Mouse (Mus musculus) gastrocnemius, postnatal 10 days (tissue): ENCODE measurements at regions not wholly inside any gene's neighbourhood (a gene's known extent, or its start where the extent isn't known, plus 50 kb on each side); places are given as distances from the start of the nearest gene placed in this dataset.

Experiments used
- DNase-seq: peaks from one replicate; pipeline ENCODE4 v3.0.0; 2021; ENCODE audit warnings: mixed read lengths

DNA sequence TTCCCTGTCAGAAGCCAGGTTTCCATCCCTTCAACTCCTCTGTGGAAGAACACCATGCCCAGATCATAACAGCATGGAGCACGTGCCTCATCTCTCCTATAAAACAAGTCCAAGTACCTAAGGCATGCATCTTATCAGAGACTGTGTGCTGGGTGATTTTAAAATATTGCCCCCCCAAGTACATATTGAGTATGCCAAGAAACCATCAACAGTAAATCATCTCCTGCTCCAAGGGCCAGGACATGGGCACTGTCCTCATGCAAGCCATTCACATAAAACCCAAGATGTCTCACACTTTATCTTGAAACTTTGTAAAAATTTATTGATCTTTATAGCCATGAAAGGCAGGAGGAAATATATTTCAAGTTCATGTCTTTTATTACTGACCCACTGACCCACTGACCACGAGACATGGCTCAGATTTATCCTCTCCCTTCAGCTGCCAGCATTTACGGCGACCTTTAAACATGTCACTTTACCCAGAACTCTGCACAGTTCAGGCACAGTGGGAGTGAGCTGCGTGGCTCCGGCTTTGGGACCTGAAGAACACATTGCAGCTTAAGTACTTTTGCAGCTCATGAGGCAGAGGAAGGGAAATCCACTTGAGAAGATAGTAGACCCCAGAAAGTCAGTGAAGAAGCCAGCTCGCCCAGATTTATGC is 99.7 kb upstream of the Spdye4c start:
- no peak for DNase-seq

DNA sequence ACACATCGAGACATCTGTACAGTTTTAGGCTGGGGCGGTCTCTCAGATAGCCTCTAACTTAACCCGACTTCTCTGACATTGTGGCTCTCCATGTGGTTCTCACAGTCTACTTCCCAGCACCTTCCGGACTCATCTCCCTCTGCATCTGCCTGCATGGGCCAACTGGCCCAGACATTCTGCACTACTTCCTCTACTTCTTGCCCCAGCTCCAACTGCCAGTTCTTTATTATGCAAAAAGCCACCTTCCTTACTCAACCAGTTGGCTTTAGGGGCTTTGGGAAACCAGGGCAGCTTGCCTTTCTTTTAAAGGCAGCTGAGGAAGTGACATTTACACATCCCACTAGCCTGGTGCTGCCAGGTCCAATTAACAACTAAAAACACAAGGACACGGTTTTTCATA is 97.1 kb upstream of the Spdye4c start:
- no peak for DNase-seq

DNA sequence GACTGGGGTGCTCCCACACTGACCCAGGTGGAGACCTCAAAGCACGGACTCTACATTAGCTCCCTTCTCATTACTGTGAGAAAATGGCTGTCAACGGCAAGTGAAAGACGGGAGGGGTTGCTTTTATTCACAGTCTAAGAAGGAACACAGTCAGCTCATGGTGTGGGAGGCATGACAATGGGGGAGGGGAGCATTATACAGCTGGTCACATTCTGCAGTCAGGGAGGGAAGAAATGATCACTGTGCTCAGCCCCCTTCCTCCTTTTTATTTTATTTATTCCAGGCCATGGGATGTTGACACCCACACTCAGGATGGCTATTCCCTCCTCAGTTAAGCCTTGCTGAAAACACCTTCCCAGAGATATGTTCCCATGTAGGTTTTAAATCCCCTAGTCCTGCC is 93.1 kb upstream of the Spdye4c start:
- no peak for DNase-seq

DNA sequence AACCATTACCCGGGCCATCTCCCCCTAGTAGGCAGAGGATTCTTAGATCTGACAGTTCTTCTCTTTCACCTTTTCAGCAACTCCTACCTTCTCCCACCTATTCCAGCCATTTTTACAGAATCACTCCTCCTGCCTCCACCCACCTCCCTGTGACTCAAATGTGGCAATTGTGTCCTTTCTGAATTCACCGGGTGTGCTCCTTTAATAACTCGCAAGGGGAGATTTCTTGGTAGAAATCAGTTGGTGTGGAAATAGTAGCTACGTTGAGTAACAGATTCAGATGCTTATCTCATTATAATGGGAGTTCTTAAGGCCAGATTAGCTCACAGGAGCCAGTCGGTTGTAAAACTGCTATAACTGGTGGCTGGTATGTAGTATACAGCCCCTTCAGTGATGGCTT is 92.4 kb upstream of the Spdye4c start:
- no peak for DNase-seq

GRCm38 (mm10) chr2:128499575-128500184 is 91.3 kb upstream of the Spdye4c start:
- no peak for DNase-seq

GRCm38 (mm10) chr2:128502676-128503075 is 88.3 kb upstream of the Spdye4c start:
- no peak for DNase-seq

- no peak for DNase-seq
Measured at GRCm38 (mm10) chr2:128503136-128503935, 87.7 kb upstream of the Spdye4c start.

GRCm38 (mm10) chr2:128507591-128508243 is 83.3 kb upstream of the Spdye4c start:
- DNase-seq = no peak

DNA sequence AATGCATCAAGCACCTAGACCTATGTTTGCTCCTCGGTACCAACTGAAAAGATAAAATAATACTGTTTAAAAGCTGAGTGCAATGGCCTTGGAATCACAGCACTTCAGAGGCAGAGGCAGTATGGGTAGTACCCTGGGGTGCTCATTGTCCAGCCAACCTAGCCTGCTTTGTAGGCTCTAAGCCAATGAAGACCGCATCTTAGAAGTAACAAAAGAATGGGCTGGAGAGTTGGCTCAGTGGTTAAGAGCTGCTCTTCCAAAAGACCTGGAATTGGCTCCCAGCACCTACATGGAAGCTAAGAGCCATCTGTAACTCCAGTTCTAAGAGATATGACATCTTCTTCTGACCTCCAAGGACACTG is 82.8 kb upstream of the Spdye4c start:
- DNase-seq = no peak

DNA sequence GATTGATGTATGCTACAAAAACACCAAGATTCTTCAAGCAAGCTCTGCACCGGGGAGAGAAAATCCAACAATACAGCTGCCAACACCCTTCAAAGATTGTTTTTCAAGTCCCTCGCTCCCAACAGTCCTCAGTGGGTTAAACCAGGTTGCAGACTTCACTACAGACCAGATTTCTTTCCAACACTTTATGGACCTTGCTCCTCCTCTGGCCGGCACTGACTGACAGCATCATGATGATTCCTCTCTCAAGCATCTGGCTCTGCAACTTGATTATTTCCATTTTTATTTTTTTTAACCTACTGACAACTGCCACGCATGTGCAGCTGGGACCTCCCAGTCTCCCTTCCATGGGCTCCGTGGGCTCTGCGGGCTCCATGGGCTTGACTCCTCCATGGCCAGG is 79.7 kb upstream of the Spdye4c start:
- no peak for DNase-seq

DNA sequence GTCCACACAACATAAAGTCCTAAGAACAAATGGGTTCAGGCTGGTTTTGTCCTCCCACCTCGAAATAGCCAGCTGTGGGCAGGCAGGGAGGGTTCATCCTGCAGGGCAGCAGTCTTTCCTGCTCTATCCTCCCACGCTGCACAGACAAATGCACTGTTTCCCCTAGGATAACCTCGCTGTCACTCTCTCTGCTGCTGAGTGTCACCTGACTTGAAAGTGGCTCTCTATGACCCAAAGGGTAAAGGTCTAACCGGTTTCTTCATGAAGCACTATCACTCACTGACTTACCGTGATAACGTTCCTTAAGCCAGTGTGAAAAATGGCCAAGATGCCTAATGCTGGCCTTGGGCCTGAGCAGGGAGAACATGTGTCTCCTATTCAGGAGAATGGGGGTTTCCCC is 78.2 kb upstream of the Spdye4c start:
- DNase-seq = no peak

DNA sequence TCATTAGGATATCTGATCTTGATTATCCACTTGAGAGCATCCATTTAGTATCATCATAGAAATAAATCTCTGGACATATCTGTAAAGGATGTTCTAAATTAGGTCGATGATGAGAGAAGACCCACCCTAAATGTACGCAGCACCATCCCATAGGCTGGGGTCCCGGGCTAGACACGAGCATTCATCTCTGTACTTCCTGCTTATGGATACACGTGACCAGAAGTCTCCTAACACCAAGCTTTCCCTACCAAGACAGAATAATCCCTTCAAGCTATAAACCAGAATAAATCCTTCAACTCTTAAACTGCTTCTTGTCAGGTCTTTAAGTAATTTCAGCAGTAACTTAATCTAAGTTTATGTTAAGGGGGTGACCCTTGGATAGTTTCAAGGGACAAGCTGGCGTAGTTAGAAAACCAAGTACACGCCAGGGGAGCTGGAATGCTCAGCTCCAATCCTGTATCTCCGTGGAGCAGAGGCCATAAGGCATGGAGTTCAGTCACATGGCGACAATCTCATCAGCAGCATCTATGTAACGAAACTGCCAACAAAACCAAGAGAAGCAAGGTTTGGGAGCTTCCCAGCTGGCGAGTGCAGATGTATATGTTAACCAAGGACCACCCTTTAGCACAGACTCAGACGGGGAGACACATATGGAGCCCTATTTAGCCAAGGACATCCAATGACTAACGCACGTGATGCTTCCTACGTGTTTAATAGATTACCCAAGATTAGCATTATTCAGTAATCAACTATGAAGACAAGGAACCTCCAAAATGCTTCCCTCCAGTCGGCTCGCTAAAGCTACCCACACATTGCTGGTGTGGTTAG is 76.3 kb upstream of the Spdye4c start:
- no peak for DNase-seq

DNA sequence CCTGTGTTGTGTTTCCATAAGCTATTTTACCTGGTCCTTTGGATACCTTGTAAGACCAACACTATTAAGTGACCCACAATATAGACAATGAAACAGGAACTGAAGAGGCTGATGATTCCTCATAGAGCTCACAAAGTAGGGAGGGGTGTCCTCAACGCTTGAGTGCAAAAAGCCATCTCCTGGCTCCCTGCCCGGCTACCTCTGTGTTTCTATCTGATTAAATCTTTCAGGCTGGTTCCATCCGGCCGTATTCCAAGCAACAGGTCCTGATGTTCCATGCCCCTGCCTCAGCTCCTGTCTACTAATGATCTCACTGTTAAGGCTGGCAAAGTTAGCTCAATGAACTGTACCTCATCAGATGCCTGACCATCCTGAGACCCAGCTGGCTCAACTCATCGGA is 75.3 kb upstream of the Spdye4c start:
- DNase-seq = no peak

DNA sequence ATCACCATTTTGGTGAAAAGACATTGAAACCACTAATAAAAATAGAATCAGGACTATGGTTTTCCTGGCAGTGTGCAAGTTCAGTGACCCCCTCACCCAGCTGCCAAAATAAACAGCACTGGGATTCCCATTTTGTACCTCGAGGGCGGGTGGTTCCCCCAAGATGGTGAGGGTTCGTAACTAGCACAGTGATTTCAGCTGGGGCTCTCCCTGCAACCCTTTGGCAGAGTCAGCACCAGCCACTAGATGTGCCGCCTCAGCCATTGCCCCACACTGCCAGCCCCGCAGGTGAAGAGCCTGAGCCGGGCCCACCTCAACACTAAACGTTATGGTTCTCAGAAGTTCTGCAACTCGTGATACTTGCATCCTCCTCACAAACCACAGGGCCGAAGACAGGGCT is 74.3 kb upstream of the Spdye4c start:
- no peak for DNase-seq

DNA sequence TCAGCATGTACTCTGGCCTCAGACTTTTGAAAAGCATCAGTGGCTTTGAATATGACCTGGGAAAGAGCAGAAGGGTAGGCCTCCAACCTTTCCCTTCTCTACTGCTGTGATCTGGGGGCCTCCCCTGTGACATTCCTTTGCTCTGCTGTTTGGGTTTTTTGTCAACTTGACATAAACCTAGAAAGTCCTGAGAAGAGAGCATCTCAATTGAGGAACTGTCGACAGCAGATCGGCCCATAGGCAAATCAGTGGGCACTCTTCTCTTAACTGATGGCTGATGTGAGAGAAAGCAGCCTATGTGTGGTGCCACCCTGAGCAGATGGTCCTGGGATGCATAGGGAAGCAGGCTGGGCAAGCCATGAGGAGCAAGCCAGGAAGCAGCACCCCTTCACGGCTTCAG is 72.9 kb upstream of the Spdye4c start:
- no peak for DNase-seq

DNA sequence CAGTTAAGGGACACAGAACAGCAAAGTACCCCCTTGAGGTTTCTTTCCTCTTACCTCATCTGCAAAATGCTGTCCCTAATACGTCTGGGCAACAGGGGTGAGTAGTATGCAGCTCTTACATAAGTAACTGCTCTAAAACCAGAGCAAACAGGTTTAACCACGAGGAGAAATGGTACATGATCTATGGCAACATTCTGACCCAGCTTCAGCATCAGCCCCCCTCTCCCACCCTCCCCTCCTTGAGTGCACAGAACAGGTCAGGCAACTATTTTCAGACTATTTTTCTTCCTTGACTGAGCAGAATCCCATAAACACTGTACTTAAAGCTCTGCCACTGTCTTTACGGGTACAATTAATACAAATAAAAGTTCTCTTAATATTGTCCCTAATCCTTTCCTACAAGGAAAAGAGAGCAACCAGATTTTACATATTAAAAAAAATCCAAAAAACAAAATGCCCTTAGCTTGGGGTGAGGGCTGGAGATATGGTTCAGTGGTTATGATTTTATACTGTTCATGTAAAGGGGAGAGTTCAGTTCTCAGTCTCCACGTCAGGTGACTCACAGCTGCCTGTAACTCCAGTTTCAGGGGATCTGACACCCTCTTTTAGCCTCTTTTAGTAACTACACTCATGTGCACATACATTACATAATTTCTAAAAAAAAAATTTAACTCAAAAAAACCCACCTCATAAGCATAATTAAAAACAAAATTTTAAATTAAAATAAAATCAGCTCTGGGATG is 69.1 kb upstream of the Spdye4c start:
- DNase-seq = no peak

- peak; percentile 29 for DNase-seq
Measured at GRCm38 (mm10) chr2:128523425-128524108, 67.4 kb upstream of the Spdye4c start.

DNA sequence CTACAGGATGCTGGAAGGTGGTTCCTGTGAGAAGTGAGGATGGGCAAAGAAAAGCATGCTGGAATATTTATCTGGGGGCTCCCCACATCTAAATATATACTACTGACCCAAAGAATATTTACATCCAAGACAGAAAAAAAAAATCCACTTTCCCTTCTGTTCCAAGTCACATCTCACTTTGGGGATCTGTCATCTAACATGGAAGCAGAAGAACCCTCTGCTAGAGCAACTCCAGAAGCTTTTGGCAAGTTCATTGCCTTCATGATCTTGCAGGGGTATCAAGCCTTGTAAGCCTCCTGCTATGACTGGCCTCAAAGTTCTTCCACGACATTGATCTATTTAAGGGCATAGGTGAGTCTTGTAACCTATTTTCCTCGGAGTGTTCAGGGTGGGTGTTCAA is 64.9 kb upstream of the Spdye4c start:
- no peak for DNase-seq

DNA sequence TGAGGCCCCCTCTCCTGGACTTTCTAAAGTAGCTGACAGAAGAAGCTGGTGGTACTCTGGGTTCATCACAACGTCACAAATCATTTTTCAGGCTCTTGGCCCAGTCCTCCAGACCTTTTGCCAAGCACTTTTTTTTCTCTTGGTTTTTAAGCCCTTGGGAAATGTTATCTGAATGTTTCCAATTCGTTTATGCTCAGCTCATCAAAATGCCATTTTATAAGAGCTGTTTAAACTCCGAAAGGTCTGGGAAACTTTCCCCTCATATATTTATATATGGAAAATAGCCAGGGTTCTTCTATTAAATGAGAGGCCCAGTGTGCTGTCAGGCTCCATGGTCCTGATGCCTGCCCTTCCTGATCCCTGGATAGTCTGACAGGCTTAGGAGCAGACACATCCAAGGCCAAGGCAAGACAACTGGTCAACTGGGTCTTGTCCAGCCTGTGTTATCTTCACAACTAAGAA is 64.1 kb upstream of the Spdye4c start:
- DNase-seq = no peak

DNA sequence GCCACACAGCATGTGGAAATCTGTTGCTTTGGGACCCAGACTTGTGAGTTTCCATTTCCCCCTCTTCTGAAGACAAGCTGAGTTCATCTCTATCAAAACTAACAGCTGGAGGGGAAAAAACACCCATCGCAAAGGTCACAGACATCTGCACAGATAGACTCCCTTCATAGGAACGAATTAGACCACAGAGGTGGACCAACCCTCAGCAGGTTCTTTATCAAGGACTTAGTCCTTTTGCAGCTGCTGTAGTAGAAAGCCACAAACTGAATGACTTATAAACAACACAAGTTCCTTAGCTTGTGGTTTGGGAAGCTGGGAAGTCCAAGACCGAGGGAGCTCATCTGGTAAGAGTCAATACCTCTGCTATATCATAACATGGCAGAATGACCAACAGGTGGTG is 54.7 kb upstream of the Spdye4c start:
- no peak for DNase-seq

- peak; percentile 28 for DNase-seq
Measured at GRCm38 (mm10) chr2:128537425-128537824, 53.6 kb upstream of the Spdye4c start.
